Mouse (Mus musculus) MEL (cell line): ENCODE results near the gene Slc35e3. TPM values are rescaled to one million over a fixed set of nuclear protein-coding genes. Genes with fewer than 3 reads are reported as not detected.

ENCODE experiments used
- DNase-seq: peaks from one replicate; pipeline ENCODE4 v3.0.0; 2011; ENCODE audit warnings: low read depth, low spot score
- H3K27ac ChIP-seq: 2 replicates; pipeline ENCODE4 v1.5.1; 2012; ENCODE audit warnings: low read depth, mild to moderate bottlenecking, control low read depth, low read length, moderate library complexity; ENCODE audit not compliant: control insufficient read depth
- H3K27me3 ChIP-seq, 2 experiments: fragments of 150-350 bp in 1 of 2; sonication (generic) in 1 of 2; 2 replicates each; pipeline ENCODE4 v1.6.1; 2012; ENCODE audit warnings: low read length in 2 of 2, mild to moderate bottlenecking in 2 of 2, improper control_type of control experiment in 1 of 2, moderate library complexity in 1 of 2; ENCODE audit not compliant: insufficient read depth in 2 of 2, control insufficient read depth in 1 of 2
- H3K36me3 ChIP-seq, 2 experiments: 2 replicates each; pipeline ENCODE4 v1.6.1; 2012 to 2014; ENCODE audit warnings: low read length in 2 of 2, improper control_type of control experiment in 1 of 2, inconsistent platforms in 1 of 2, mild to moderate bottlenecking in 1 of 2; ENCODE audit not compliant: insufficient read depth in 2 of 2, control insufficient read depth in 1 of 2
- H3K4me1 ChIP-seq, 2 experiments: fragments of 150-350 bp in 1 of 2; sonication (generic) in 1 of 2; 2 replicates each; pipeline ENCODE4 v1.6.1; 2012; ENCODE audit warnings: low read length in 2 of 2, improper control_type of control experiment in 1 of 2, mild to moderate bottlenecking in 1 of 2; ENCODE audit not compliant: insufficient read depth in 2 of 2, control insufficient read depth in 1 of 2
- H3K4me3 ChIP-seq, 2 experiments: fragments of 150-350 bp in 1 of 2; sonication (generic) in 1 of 2; 2 replicates each; pipeline ENCODE4 v1.5.1; 2012; ENCODE audit warnings: low read depth in 2 of 2, low read length in 2 of 2, mild to moderate bottlenecking in 2 of 2, moderate library complexity in 2 of 2, control low read depth in 1 of 2, improper control_type of control experiment in 1 of 2; ENCODE audit not compliant: control insufficient read depth in 1 of 2, insufficient read depth in 1 of 2
- H3K79me2 ChIP-seq: 2 replicates; pipeline ENCODE4 v1.6.1; 2012; ENCODE audit warnings: mild to moderate bottlenecking, low read length, moderate library complexity; ENCODE audit not compliant: control insufficient read depth, poor library complexity, insufficient read depth
- H3K9ac ChIP-seq: 2 replicates; pipeline ENCODE4 v1.6.1; 2012; ENCODE audit warnings: low read depth, mild to moderate bottlenecking, control low read depth, low read length, moderate library complexity; ENCODE audit not compliant: control insufficient read depth, poor library complexity, severe bottlenecking
- H3K9me3 ChIP-seq: fragments of 150-350 bp; sonication (generic); replicated peaks from 2 replicates; pipeline ENCODE4 v1.6.1; 2012; ENCODE audit warnings: mild to moderate bottlenecking, low read length, improper control_type of control experiment, moderate library complexity; ENCODE audit not compliant: insufficient read depth
- CHD1 ChIP-seq: IDR thresholded peaks from 2 replicates; pipeline ENCODE4 v1.6.1; 2012; ENCODE audit warnings: low read depth, mild to moderate bottlenecking, inconsistent platforms, low read length, improper control_type of control experiment
- E2F4 ChIP-seq: IDR thresholded peaks from 2 replicates; pipeline ENCODE4 v1.6.1; 2011; ENCODE audit warnings: low read depth, low read length, improper control_type of control experiment, borderline replicate concordance
- EP300 ChIP-seq, 2 experiments: IDR thresholded peaks; 2 replicates each; pipeline ENCODE4 v1.6.1; 2011; ENCODE audit warnings: improper control_type of control experiment in 2 of 2, low read length in 2 of 2, low read depth in 1 of 2, mild to moderate bottlenecking in 1 of 2
- ETS1 ChIP-seq: IDR thresholded peaks from 2 replicates; pipeline ENCODE4 v1.6.1; 2012; ENCODE audit warnings: low read depth, mild to moderate bottlenecking, inconsistent platforms, low read length, improper control_type of control experiment, moderate library complexity
- GABPA ChIP-seq: IDR thresholded peaks from 2 replicates; pipeline ENCODE4 v1.6.1; 2012; ENCODE audit warnings: low read depth, mild to moderate bottlenecking, inconsistent platforms, low read length, improper control_type of control experiment, moderate library complexity
- KAT2A ChIP-seq: conservative IDR thresholded peaks from 2 replicates; pipeline ENCODE4 v1.6.1; 2012; ENCODE audit warnings: low read depth, low read length, improper control_type of control experiment, inconsistent platforms
- MAFK ChIP-seq: IDR thresholded peaks from 2 replicates; pipeline ENCODE4 v1.6.1; 2011; ENCODE audit warnings: low read depth, mild to moderate bottlenecking, low read length, improper control_type of control experiment, borderline replicate concordance
- MAZ ChIP-seq: IDR thresholded peaks from 2 replicates; pipeline ENCODE4 v1.6.1; 2012; ENCODE audit warnings: low read depth, mild to moderate bottlenecking, inconsistent platforms, low read length, improper control_type of control experiment
- MYB ChIP-seq: IDR thresholded peaks from 2 replicates; pipeline ENCODE4 v1.6.1; 2011; ENCODE audit warnings: mild to moderate bottlenecking, low read depth, low read length, improper control_type of control experiment
- POLR2A ChIP-seq, 2 experiments: IDR thresholded peaks; 2 replicates each; pipeline ENCODE4 v1.6.1; 2011 to 2012; ENCODE audit warnings: low read length in 2 of 2, mild to moderate bottlenecking in 2 of 2, control low read depth in 1 of 2, improper control_type of control experiment in 1 of 2, low read depth in 1 of 2, moderate library complexity in 1 of 2; ENCODE audit not compliant: control insufficient read depth in 1 of 2, insufficient read depth in 1 of 2, poor library complexity in 1 of 2
- POLR2AphosphoS5 ChIP-seq: IDR thresholded peaks from 2 replicates; pipeline ENCODE4 v1.6.1; 2012; ENCODE audit warnings: low read depth, borderline replicate concordance, mild to moderate bottlenecking, inconsistent platforms, low read length, moderate library complexity, mixed read lengths
- RCOR1 ChIP-seq: IDR thresholded peaks from 2 replicates; pipeline ENCODE4 v1.6.1; 2012; ENCODE audit warnings: low read depth, mild to moderate bottlenecking, inconsistent platforms, low read length, improper control_type of control experiment
- SMC3 ChIP-seq: IDR thresholded peaks from 2 replicates; pipeline ENCODE4 v1.6.1; 2011; ENCODE audit warnings: low read depth, low read length, improper control_type of control experiment
- TAL1 ChIP-seq: IDR thresholded peaks from 2 replicates; pipeline ENCODE4 v1.6.1; 2012; ENCODE audit warnings: mild to moderate bottlenecking, inconsistent platforms, low read length, moderate library complexity, mixed read lengths
- TBP ChIP-seq: IDR thresholded peaks from 2 replicates; pipeline ENCODE4 v1.8.0; 2011; ENCODE audit warnings: low read depth, low read length, improper control_type of control experiment
- TCF12 ChIP-seq: IDR thresholded peaks from 2 replicates; pipeline ENCODE4 v1.6.1; 2014; ENCODE audit warnings: low read depth, mild to moderate bottlenecking, inconsistent platforms, low read length, improper control_type of control experiment, moderate library complexity
- UBTF ChIP-seq: IDR thresholded peaks from 2 replicates; pipeline ENCODE4 v1.6.1; 2012; ENCODE audit warnings: low read depth, mild to moderate bottlenecking, inconsistent platforms, low read length, improper control_type of control experiment, moderate library complexity, borderline replicate concordance; ENCODE audit not compliant: insufficient read depth
- USF1 ChIP-seq: IDR thresholded peaks from 2 replicates; pipeline ENCODE4 v1.6.1; 2014; ENCODE audit warnings: low read depth, mild to moderate bottlenecking, inconsistent platforms, low read length, improper control_type of control experiment, moderate library complexity
- ZC3H11A ChIP-seq: IDR thresholded peaks from 2 replicates; pipeline ENCODE4 v1.6.1; 2012; ENCODE audit warnings: low read depth, mild to moderate bottlenecking, inconsistent platforms, low read length, improper control_type of control experiment
- ZKSCAN1 ChIP-seq: IDR thresholded peaks from 2 replicates; pipeline ENCODE4 v1.6.1; 2012; ENCODE audit warnings: low read depth, mild to moderate bottlenecking, inconsistent platforms, low read length, improper control_type of control experiment, moderate library complexity
- ZMIZ1 ChIP-seq: IDR thresholded peaks from 2 replicates; pipeline ENCODE4 v1.6.1; 2012; ENCODE audit warnings: low read depth, mild to moderate bottlenecking, inconsistent platforms, low read length, improper control_type of control experiment, moderate library complexity
- ZNF384 ChIP-seq: IDR thresholded peaks from 2 replicates; pipeline ENCODE4 v1.6.1; 2012; ENCODE audit warnings: low read depth, mild to moderate bottlenecking, inconsistent platforms, low read length, improper control_type of control experiment
- polyA plus RNA-seq, 2 experiments: library from polyadenylated mRNA; stranded (reverse) in 1 of 2; unstranded in 1 of 2; fragments of >175 nt in 1 of 2; fragments of >200 nt in 1 of 2; gene quantifications; 2 replicates each; pipeline versions ENCODE4 v1.2.1 to v1.2.4; 2012; ENCODE audit warnings: low replicate concordance in 2 of 2, low read depth in 1 of 2; ENCODE audit not compliant: insufficient read length in 2 of 2, insufficient read depth in 1 of 2, missing spikeins in 1 of 2
- total RNA-seq: library from RNA; depleted of rRNA; stranded (reverse); fragments of 300-350 nt; gene quantifications from 2 replicates; pipeline ENCODE4 v1.2.3, GENCODE M21; 2012

Slc35e3 gene
- total and polyA plus RNA-seq, 3 experiments = 3.7 to 7.4 TPM; not detected in 1

DNA sequence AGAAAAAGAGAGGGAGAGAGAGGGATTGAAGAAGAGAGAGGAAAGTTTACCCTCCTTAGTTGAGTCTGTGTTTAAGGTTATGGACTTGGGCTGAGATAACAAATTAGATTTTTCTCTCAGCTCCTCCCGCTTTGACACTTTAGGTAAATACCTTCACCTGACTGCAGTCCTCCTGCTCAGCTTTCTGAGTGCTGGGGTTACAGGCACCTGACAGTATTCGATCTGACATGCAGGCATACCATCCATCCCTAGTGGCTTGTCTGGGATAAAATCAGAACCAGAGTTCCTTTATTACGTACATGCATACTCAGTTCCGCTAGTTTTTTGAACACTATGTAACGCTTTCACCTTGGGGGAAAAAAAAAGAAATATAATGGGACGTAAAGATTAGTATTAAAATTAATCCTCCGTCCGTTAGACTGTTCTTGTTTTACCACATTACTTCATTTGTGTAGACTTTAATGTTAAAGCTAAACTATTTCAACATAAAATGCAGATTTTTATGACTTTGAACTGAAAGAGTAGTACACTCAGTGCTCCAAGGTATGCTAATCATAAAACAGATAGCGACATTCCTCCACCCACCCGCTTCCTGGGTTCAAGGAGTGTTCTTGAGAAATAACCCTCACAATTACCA, 3.0 kb upstream of the Slc35e3 start:
- Histone ChIP-seq H3K27ac (no peak overlapping the region), H3K9me3 (no peaks in the 10 kb centered on the region), H3K36me3 (peaks cover 10 to 25% of the 10 kb centered on the region in 2 experiments), H3K4me1 (peaks cover 0 to 3% of the 10 kb centered on the region in 2 experiments; a peak in 2 of 4 replicates), H3K9ac (no peak overlapping the region), H3K4me3 (no peak overlapping the region), H3K27me3 (no peaks in the 10 kb centered on the region), H3K79me2 (peaks cover 3% of the 10 kb centered on the region; the same call in 1 of the 2 replicates)
- TF ChIP-seq USF1 (no peak), TCF12 (no peak), ZKSCAN1 (no peak), ZC3H11A (no peak), EP300 (IDR thresholded peaks at IDR 0.05; ENCODE audit: low read depth in 1 of 2, low read length in 2 of 2) (no peak), MAZ (no peak), ETS1 (no peak), UBTF (no peak), ZMIZ1 (no peak), GABPA (no peak), MAFK (no peak), SMC3 (no peak), POLR2A (IDR thresholded peaks at IDR 0.05; ENCODE audit: control insufficient read depth in 1 of 2, insufficient read depth in 1 of 2, low read depth in 1 of 2, low read length in 2 of 2, poor library complexity in 1 of 2) (no peak), KAT2A (no peak), POLR2AphosphoS5 (no peak), E2F4 (no peak), ZNF384 (no peak), TBP (no peak)
- DNase-seq = no peak

GRCm38 (mm10) chr10:117748276-117749049, 2.3 kb upstream of the Slc35e3 start:
- Histone ChIP-seq H3K9ac (no peak overlapping the region), H3K27me3 (no peaks in the 10 kb centered on the region), H3K27ac (no peak overlapping the region), H3K9me3 (no peaks in the 10 kb centered on the region), H3K4me1 (peaks cover 0 to 3% of the 10 kb centered on the region in 2 experiments; a peak in 2 of 4 replicates), H3K4me3 (no peak overlapping the region), H3K36me3 (peaks cover 10 to 23% of the 10 kb centered on the region in 2 experiments), H3K79me2 (peaks cover 3% of the 10 kb centered on the region; the same call in 1 of the 2 replicates)
- no peak for TF ChIP-seq MAZ
- TF ChIP-seq ZNF384 = no peak
- no peak for TF ChIP-seq MYB
- TF ChIP-seq USF1 = no peak
- TF ChIP-seq ZMIZ1 = no peak
- no peak for TF ChIP-seq GABPA
- TF ChIP-seq EP300 (IDR thresholded peaks at IDR 0.05; ENCODE audit: low read depth in 1 of 2, low read length in 2 of 2) = no peak
- no peak for TF ChIP-seq TAL1
- TF ChIP-seq RCOR1 = no peak
- no peak for TF ChIP-seq CHD1
- no peak for DNase-seq
